Mouse (Mus musculus) retina, adult 2 months (tissue): ENCODE results near the gene 2810021J22Rik.

ENCODE experiments used
- DNase-seq: peaks from one replicate; pipeline ENCODE4 v3.0.0-alpha.2; 2012; ENCODE audit warnings: low read depth, low spot score

The 2810021J22Rik gene

GRCm38 (mm10) chr11:58916879-58917744, 50.1 kb downstream of the 2810021J22Rik start:
- no peak for DNase-seq

- no peak for DNase-seq
These were observed 50.8 kb downstream of the 2810021J22Rik start, which contains the start of gene Btnl10 for GRCm38 (mm10) chr11:58917745-58918366. Btnl10 (plus strand) TSS chr11:58917908.

GRCm38 (mm10) chr11:58918759-58919158, 51.7 kb downstream of the 2810021J22Rik start:
- DNase-seq: no peak

GRCm38 (mm10) chr11:58922420-58922819, 55.4 kb downstream of the 2810021J22Rik start:
- no peak for DNase-seq

- no peak for DNase-seq
These were observed 59.6 kb downstream of the 2810021J22Rik start for GRCm38 (mm10) chr11:58926651-58927050.

- no peak for DNase-seq
These were observed 60.0 kb downstream of the 2810021J22Rik start for GRCm38 (mm10) chr11:58927053-58927452.

- DNase-seq: no peak
These were observed 61.0 kb downstream of the 2810021J22Rik start for GRCm38 (mm10) chr11:58927790-58928651.

- no peak for DNase-seq
These were observed 62.0 kb downstream of the 2810021J22Rik start for GRCm38 (mm10) chr11:58929055-58929454.

- DNase-seq: no peak
These were observed 62.6 kb downstream of the 2810021J22Rik start for GRCm38 (mm10) chr11:58929641-58930040.

- no peak for DNase-seq
These were observed 63.2 kb downstream of the 2810021J22Rik start for GRCm38 (mm10) chr11:58930254-58930653.

- no peak for DNase-seq
These were observed 64.6 kb downstream of the 2810021J22Rik start for GRCm38 (mm10) chr11:58931576-58931975.
